7 mouse cellular contexts compared by ENCODE assay signal in genomic region chr9:114639186-114639748, GRCm38 (mm10). TPM values are rescaled to one million over a fixed set of nuclear protein-coding genes. Genes with fewer than 3 reads are reported as not detected.
DNase-seq lines count a peak whose midpoint lies in the region; ATAC-seq and TF ChIP-seq lines count a peak whose summit lies in the region.

No protein-coding gene starts in this region.

- TF ChIP-seq CTCF in heart, postnatal 0 days (IDR thresholded peaks at IDR 0.05; ENCODE audit: low read depth), result no peak

- peaks cover 16% of the 10 kb centered on the region for H3K4me1 ChIP-seq in lung, embryonic 15.5 days
- peaks cover 8% of the 10 kb centered on the region; the same call in 1 of the 2 replicates for H3K4me1 ChIP-seq in brown adipose tissue, adult 24 weeks (ENCODE audit: control insufficient read depth, insufficient read depth, insufficient read length, low read length)
- H3K4me1 ChIP-seq in heart, postnatal 0 days (ENCODE audit: control insufficient read depth, insufficient read depth), result no peaks in the 10 kb centered on the region; the same call in 1 of the 2 replicates

- no peak for ATAC-seq in lung, embryonic 15.5 days (ENCODE audit: borderline replicate concordance, extremely low read depth, low FRiP score, low TSS enrichment)
- ATAC-seq in heart, postnatal 0 days (ENCODE audit: insufficient read depth, low read depth), result no peak

- DNase-seq in lung, adult 18-20 months, result no peak
- DNase-seq in heart, postnatal 0 days (ENCODE audit: low spot score), result peak; percentile 26
- DNase-seq in mesoderm, embryonic 11.5 days (ENCODE audit: low read depth, low spot score), result peak; percentile 12
- DNase-seq in left cerebral cortex, postnatal 4 days, result no peak
- no peak for DNase-seq in right cerebral cortex, postnatal 14 days

- H3K4me3 ChIP-seq in lung, embryonic 15.5 days, result peak overlapping the region; percentile 79
- H3K4me3 ChIP-seq in brown adipose tissue, adult 24 weeks (ENCODE audit: insufficient read depth, low read depth, low read length), result peak overlapping the region; percentile 71
- peak overlapping the region; percentile 86 for H3K4me3 ChIP-seq in heart, postnatal 0 days (ENCODE audit: low read depth, low read length)

- TF ChIP-seq EP300 in heart, postnatal 0 days (IDR thresholded peaks at IDR 0.05; ENCODE audit: low read depth), result no peak

- intact Hi-C loops in left cerebral cortex, postnatal 4 days (cut with DNase I), result no loop called here

- H3K27ac ChIP-seq in lung, embryonic 15.5 days, result peak overlapping the region; percentile 87
- H3K27ac ChIP-seq in brown adipose tissue, adult 24 weeks (replicated peaks; ENCODE audit: low read depth, low read length), result peak overlapping the region; percentile 44
- peak overlapping the region; percentile 89 for H3K27ac ChIP-seq in heart, postnatal 0 days (ENCODE audit: low read depth)

- no peaks in the 10 kb centered on the region for H3K9me3 ChIP-seq in lung, embryonic 15.5 days
- no peaks in the 10 kb centered on the region for H3K9me3 ChIP-seq in heart, postnatal 0 days (replicated peaks; ENCODE audit: control insufficient read depth, low read length)

- H3K27me3 ChIP-seq in lung, embryonic 15.5 days, result peaks cover 22% of the 10 kb centered on the region
- H3K27me3 ChIP-seq in heart, postnatal 0 days (ENCODE audit: control insufficient read depth, insufficient read depth, low read length), result no peaks in the 10 kb centered on the region

- WGBS in lung, embryonic 15.5 days, result 9% methylated on average over 18 of the region's 18 CpGs
- WGBS in heart, postnatal 0 days, result 12% methylated on average over 18 of the region's 18 CpGs

- peak overlapping the region; percentile 79 for H3K9ac ChIP-seq in lung, embryonic 15.5 days
- peak overlapping the region; percentile 71 for H3K9ac ChIP-seq in heart, postnatal 0 days (replicated peaks; ENCODE audit: low read depth, low read length)

- no peaks in the 10 kb centered on the region for H3K36me3 ChIP-seq in lung, embryonic 15.5 days
- H3K36me3 ChIP-seq in heart, postnatal 0 days (replicated peaks; ENCODE audit: control insufficient read depth, insufficient read depth, low read length), result no peaks in the 10 kb centered on the region

- H3K4me2 ChIP-seq in lung, embryonic 15.5 days, result peak overlapping the region; percentile 84
- H3K4me2 ChIP-seq in heart, postnatal 0 days (ENCODE audit: low read depth, low read length), result peak overlapping the region; percentile 84

RNA-seq across cellular contexts. Expression of gene Cnot10, which starts 0.7 kb away (rescaled TPM):
- polyA plus RNA-seq in lung, embryonic 15.5 days (2015; fragmentation: Nextera tagmentation; extraction: Ambion mirVana), result 63.0 and 65.3 TPM in 2 replicates
- polyA plus RNA-seq in brown adipose tissue, adult 24 weeks (2012; ENCODE audit: insufficient read depth, insufficient read length, missing spikeins), result 11.6 and 13.2 TPM in 2 replicates
- total RNA-seq in heart, postnatal 0 days (2014; rRNA removed; ENCODE audit: low replicate concordance), result 19.7 and 35.6 TPM in 2 replicates
- polyA plus RNA-seq in heart, postnatal 0 days (2015; fragmentation: Nextera tagmentation; extraction: Ambion mirVana), result 24.3 and 25.7 TPM in 2 replicates
- total RNA-seq in left cerebral cortex, postnatal 4 days (2021), result 10 to 100 TPM; 48.4 to 53.1 TPM

RNA-seq across cellular contexts. Expression of gene Dync1li1, which starts 49.3 kb away (rescaled TPM):
- polyA plus RNA-seq in lung, embryonic 15.5 days (2015; fragmentation: Nextera tagmentation; extraction: Ambion mirVana), result 51.3 and 60.3 TPM in 2 replicates
- 20.7 and 22.8 TPM in 2 replicates for polyA plus RNA-seq in brown adipose tissue, adult 24 weeks (2012; ENCODE audit: insufficient read depth, insufficient read length, missing spikeins)
- 76.0 and 84.0 TPM in 2 replicates for total RNA-seq in heart, postnatal 0 days (2014; rRNA removed; ENCODE audit: low replicate concordance)
- 70.5 and 75.2 TPM in 2 replicates for polyA plus RNA-seq in heart, postnatal 0 days (2015; fragmentation: Nextera tagmentation; extraction: Ambion mirVana)
- total RNA-seq in left cerebral cortex, postnatal 4 days (2021), result 100 to 1,000 TPM; 121 to 128 TPM

Comparison
In these comparisons a context has a peak if more than half of its experiments do, and no peak if none do; other contexts are left out.
1. DNase-seq: peak in heart, postnatal 0 days (single experiment) and mesoderm, embryonic 11.5 days (single experiment); none in lung, adult 18-20 months (0 of 2), left cerebral cortex, postnatal 4 days (single experiment) and right cerebral cortex, postnatal 14 days (single experiment).
2. Peak in every context shown above with its lines, with median percentiles within 50 percentile points of each other: H3K27ac ChIP-seq and H3K4me3 ChIP-seq.